ENCODE assay signal across 30 mouse cellular contexts in genomic region chr10:95477516-95477915, GRCm38 (mm10).
"Had no signal": no experiment of that assay in that cellular context is flagged by ENCODE, and none has a peak within 500 bp of the region (broad histone marks: within the 10 kb centered on the region; RNA-seq: fewer than 3 reads in every experiment).

No protein-coding gene starts in this region.

- H3K36me3 ChIP-seq: intestine, embryonic 15.5 days had no signal

- H3K4me3 ChIP-seq: heart, embryonic 10.5 days; heart, embryonic 12.5 days; heart, embryonic 13.5 days; heart, embryonic 15.5 days; hindbrain, embryonic 10.5 days; hindbrain, embryonic 12.5 days; hindbrain, embryonic 13.5 days; hindbrain, embryonic 15.5 days; intestine, embryonic 15.5 days; kidney, embryonic 15.5 days; layer of hippocampus, adult 2 months had no signal

- DNase-seq: heart, postnatal 10 days; heart, postnatal 14 days; heart, postnatal 36 days; heart, postnatal 4 days; kidney, adult 11 months; kidney, adult 18-20 months; kidney, adult 2 months; kidney, adult 8-10 months; kidney, adult 9 months; kidney, postnatal 10 days; kidney, postnatal 14 days; kidney, postnatal 25 days; kidney, postnatal 36 days; kidney, postnatal 4 days; layer of hippocampus, adult 9-11 months; layer of hippocampus, postnatal 36 days had no signal

- H3K4me1 ChIP-seq: heart, embryonic 10.5 days; heart, embryonic 12.5 days; heart, embryonic 13.5 days; heart, embryonic 15.5 days; hindbrain, embryonic 12.5 days; hindbrain, embryonic 13.5 days; hindbrain, embryonic 15.5 days; intestine, embryonic 15.5 days; kidney, embryonic 15.5 days had no signal

- H3K27me3 ChIP-seq: heart, embryonic 13.5 days; heart, embryonic 15.5 days; hindbrain, embryonic 12.5 days; hindbrain, embryonic 13.5 days; hindbrain, embryonic 15.5 days; intestine, embryonic 15.5 days; kidney, embryonic 15.5 days had no signal

- H3K27ac ChIP-seq: heart, embryonic 10.5 days; heart, embryonic 13.5 days; heart, embryonic 15.5 days; hindbrain, embryonic 10.5 days; hindbrain, embryonic 12.5 days; hindbrain, embryonic 13.5 days; hindbrain, embryonic 14.5 days; hindbrain, embryonic 15.5 days; hindbrain, postnatal 0 days; intestine, embryonic 15.5 days; kidney, embryonic 15.5 days; kidney, postnatal 0 days; layer of hippocampus, adult 2 months had no signal
